Mouse (Mus musculus) lung, postnatal 0 days (tissue): Measurements from ENCODE around the gene Atrx.

ENCODE experiments used
- CTCF ChIP-seq: IDR thresholded peaks from 2 replicates; pipeline ENCODE4 v1.5.1; 2016; ENCODE audit warnings: antibody characterized with exemption, mild to moderate bottlenecking
- EP300 ChIP-seq: IDR thresholded peaks from 2 replicates; pipeline ENCODE4 v1.6.1; 2016; ENCODE audit warnings: antibody characterized with exemption, mild to moderate bottlenecking, control low read depth

GRCm38 (mm10) chrX:105927941-105928860 is 1.0 kb downstream of the Atrx start:
- TF ChIP-seq EP300 (no peak), CTCF (no peak)
